Mouse (Mus musculus) urinary bladder, adult 2 months (tissue): ENCODE measurements around the gene Fbxo36. TPM values are rescaled to one million over a fixed set of nuclear protein-coding genes. Genes with fewer than 3 reads are reported as not detected.

ENCODE experiments used
- DNase-seq: peaks from one replicate; pipeline ENCODE4 v3.0.0; 2022; ENCODE audit warnings: low spot score
- polyA plus RNA-seq: library from polyadenylated mRNA; depleted of rRNA; stranded (reverse); fragments of >200 nt; gene quantifications from 2 replicates; pipeline ENCODE4 v1.2.3, GENCODE M21; 2012

The Fbxo36 gene
- polyA plus RNA-seq, 1 experiment = 17.0 TPM

GRCm38 (mm10) chr1:84855756-84856155 is 16.1 kb downstream of the Fbxo36 start:
- no peak for DNase-seq

- DNase-seq = no peak
Observed at GRCm38 (mm10) chr1:84859597-84859996, 20.0 kb downstream of the Fbxo36 start.

DNA sequence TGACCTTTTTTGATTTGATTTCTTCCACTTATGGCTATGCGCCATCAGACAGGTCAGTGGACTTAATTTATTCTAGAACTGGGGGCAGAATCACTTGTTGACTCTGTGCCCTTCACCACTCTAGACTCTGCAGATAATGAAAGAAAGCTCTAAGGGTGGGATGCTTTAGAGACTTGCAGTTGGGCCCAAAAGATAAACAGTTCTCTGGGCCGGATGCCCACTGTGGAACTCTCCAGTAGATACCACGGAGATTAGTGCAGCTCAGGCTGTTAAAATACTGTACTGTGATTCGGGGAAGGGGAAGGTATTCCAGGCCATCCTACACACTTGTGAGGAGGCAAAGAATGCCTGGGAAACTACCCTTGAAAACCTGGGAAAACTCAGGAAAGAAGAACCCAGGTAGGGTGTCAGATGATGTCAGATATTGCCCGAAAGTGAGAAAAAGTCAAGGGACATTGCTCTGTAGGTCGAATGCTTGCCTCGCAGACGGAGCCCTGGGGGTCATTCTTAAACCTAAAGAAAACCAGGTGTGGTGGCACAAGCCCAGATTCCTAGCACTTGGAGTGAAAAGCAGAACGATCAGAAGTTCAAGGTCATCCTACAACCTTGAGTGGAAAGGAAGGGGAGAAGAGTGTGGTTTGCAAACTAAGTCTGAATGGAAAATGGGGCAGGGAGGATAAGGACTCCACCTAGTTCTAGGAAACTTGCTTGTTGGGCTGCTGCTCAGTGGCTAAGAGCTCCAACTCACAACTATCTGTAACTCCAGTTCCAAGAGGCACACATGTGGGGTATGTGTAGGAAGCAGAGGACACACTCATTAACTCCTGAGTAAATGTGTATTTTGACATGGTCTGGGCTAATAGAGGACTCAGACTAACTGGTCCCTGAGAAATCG is 21.0 kb downstream of the Fbxo36 start:
- DNase-seq = no peak

GRCm38 (mm10) chr1:84861255-84861630 is 21.6 kb downstream of the Fbxo36 start:
- no peak for DNase-seq

- no peak for DNase-seq
Observed at GRCm38 (mm10) chr1:84864645-84865044, 25.0 kb downstream of the Fbxo36 start.

GRCm38 (mm10) chr1:84866231-84866630 is 26.6 kb downstream of the Fbxo36 start:
- no peak for DNase-seq

- DNase-seq = no peak
Observed at GRCm38 (mm10) chr1:84866706-84867230, 27.1 kb downstream of the Fbxo36 start.

- DNase-seq = no peak
Observed at GRCm38 (mm10) chr1:84868311-84868710, 28.7 kb downstream of the Fbxo36 start.

DNA sequence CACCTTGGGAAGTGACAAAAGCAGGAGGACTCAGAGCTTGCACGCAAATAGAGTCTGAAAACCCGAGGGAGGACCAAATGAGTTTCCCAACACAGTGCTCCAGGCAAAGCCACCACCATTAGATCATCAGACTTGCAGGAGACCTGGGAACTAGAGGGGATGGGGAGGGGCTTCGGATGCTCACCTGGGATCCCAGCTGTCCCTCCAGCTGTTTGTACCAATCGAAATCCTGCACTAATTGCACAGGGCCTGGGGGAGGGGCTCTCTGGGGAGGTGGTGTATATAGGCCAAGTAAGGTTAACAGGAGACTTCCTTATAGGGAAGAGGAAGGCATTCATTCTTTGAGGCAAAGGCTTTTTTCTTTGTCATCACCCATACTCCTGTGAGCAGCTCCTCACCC is 29.2 kb downstream of the Fbxo36 start:
- DNase-seq = no peak

- no peak for DNase-seq
Observed at GRCm38 (mm10) chr1:84869498-84869897, 29.9 kb downstream of the Fbxo36 start.

- no peak for DNase-seq
Observed at GRCm38 (mm10) chr1:84871131-84871530, 31.5 kb downstream of the Fbxo36 start.

DNA sequence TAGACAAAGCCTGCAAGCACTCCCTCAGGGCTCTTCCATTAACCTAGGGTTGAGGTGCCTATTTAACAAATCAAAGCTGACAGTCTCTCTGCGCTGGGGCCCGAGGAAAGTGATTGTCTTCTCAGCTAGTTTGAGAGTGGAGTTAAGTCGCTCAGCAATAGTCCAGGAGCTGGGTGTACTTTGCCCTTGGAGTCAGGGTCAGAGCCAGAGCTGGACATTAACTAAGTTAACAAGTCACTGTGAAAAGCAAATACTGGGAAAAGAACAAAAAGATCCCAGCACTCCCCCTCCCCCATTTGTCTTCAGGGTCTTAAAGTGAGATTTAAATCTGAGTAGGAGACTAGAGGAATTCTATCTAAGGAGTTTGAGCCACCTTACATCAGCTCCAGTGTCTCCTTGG is 32.5 kb downstream of the Fbxo36 start:
- no peak for DNase-seq

DNA sequence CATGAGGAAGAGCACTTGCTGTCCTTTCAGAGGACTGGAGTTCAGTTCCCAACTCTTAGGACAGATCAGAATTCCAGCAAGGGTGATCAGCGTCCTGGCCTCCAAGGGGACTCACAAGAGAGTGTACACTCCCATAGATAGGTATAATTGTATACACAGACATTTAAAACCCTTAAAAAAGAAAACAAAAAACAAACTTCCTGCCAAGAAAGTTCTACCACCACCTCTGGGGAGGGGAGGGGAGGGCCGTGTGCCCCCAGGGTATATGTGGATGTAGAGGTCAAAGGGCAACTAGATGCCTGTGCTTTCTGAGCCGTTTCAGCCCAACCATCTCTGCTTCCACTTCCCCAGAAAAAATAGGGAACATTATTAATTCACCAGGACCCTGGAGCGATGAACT is 33.3 kb downstream of the Fbxo36 start:
- no peak for DNase-seq

DNA sequence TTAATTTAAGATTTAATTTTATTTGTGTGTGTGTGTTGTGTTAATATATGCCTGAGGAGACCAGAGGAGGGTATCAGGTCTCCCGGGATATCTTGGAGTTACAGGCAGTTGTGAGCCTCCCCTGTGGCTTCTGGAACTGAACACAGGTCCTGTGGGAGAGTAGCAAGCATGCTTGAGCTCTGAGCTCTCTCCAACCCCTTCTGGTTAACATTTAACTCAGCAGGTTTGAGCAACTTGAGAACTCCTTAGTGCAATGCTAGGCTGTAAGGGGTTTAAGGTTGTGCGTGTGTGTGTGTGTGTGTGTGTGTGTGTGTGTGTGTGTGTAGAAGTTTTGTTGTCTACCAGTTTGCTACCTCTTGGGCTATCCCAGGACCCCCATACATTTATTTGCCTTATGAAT is 37.9 kb downstream of the Fbxo36 start:
- DNase-seq = no peak

- DNase-seq = no peak
Observed at GRCm38 (mm10) chr1:84879571-84880120, 40.0 kb downstream of the Fbxo36 start.

DNA sequence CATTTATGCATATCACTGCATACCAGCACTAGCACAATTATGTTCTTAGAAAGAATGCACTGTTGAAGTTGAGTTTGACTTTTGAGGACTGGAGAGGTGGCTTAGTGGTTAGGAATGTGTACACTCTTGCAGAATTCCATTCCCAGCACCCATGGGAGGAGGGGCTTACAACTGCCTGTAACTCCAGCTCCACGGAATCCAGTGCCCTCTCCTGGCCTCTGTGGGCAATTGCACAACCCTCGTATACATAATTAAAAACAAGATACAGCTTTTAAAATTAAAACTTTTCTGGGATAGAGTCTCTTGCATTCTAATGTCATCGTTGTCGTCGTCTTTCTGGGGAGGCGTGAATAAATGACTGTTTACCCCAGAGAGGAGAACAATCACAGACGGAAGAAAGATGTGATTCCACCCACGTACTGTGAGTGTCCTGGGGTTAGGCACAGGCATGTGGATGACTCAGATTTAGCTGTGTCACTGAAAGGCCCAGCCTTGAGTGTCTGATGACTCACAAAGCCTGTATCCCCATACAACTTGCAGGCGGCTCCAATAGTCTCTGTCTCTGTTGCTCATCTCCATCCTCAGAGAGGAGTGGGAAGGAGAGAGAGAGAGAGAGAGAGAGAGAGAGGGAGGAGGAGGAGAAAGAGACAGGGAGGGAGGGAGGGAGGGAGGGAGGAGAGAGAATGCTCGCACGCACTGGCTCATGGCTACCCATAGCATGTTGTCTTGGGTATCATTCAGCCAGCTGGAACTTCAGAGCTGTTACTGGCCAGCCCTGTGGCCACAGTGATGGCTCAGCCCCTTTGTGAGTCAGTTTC is 41.8 kb downstream of the Fbxo36 start:
- no peak for DNase-seq

DNA sequence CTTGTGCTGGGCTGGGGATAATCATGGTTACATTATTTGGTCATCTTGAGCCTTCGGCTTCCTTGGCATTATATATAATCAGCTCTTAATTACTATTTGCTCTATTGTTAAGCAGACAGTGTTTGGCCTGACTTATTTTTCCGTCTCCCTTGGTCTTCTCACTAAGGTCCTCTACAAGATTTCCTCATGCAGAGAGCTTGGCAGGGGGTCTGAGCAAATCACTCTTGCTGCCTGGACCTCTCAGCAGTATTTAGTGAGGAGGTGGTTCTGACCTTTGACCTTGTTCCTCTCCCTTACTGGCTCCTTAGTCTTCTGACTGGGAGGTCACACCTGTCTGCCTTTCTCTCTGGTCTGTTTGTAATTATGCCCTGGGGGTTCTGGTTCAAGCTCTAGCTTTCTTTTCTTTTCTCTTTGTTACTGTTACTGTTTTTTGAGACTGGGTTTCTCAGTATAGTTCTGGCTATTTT is 42.5 kb downstream of the Fbxo36 start:
- DNase-seq = no peak

- no peak for DNase-seq
Observed at GRCm38 (mm10) chr1:84882937-84883336, 43.3 kb downstream of the Fbxo36 start.

DNA sequence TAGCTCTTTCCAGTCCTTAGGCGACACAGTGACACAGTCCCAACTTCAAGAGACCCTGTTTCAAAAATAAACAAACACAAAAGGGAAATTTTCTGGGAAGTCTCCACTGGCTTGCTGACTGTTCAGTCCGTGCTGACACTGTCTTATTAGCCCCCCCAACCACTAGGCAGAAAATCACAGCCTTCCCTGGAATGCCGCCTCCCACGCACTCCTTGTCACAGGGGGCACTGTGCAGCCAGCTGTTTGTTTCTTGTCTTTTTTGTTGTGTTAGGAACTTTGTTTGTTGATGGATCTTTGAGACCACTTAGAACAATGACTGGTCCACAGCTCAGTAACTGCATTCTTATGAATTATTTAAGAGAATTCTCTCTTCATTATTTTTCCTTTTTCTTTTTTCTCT is 44.2 kb downstream of the Fbxo36 start:
- no peak for DNase-seq

DNA sequence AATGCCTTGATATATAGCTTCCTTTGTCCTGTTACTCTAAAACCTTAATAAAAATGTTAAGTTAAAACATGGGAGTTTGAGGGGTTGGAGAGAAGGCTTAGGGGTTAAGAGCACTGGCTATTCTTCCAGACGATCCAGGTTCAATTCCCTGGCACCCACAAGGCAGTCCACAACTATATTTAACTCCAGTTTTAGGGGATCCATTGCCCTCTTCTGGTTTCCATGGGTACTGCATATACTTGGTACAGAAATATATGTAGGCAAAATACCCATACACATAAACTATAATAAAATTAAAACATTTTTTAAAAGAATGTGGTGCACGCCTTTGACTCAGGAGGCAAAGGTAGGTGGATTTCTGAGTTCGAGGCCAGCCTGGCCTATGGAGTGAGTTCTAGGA is 45.5 kb downstream of the Fbxo36 start:
- no peak for DNase-seq

GRCm38 (mm10) chr1:84885921-84886320 is 46.3 kb downstream of the Fbxo36 start:
- no peak for DNase-seq

- no peak for DNase-seq
Observed at GRCm38 (mm10) chr1:84889330-84890004, 49.8 kb downstream of the Fbxo36 start.
